Mouse (Mus musculus) splenic B cell, adult 2 months (primary cell): ENCODE measurements around the gene Stxbp2.

Experiments used
- DNase-seq: peaks from one replicate; pipeline ENCODE4 v3.0.0-alpha.2; 2011; ENCODE audit warnings: low read depth, low spot score
- H3K27me3 ChIP-seq: 2 replicates; pipeline ENCODE4 v1.6.1; 2012; ENCODE audit warnings: mild to moderate bottlenecking, low read length, moderate library complexity, mixed read lengths; ENCODE audit not compliant: control insufficient read depth, poor library complexity, insufficient read depth, severe bottlenecking
- H3K36me3 ChIP-seq: 2 replicates; pipeline ENCODE4 v1.6.1; 2012; ENCODE audit warnings: mild to moderate bottlenecking, low read length, moderate library complexity, mixed read lengths; ENCODE audit not compliant: control insufficient read depth, poor library complexity, insufficient read depth, severe bottlenecking

The Stxbp2 gene

DNA sequence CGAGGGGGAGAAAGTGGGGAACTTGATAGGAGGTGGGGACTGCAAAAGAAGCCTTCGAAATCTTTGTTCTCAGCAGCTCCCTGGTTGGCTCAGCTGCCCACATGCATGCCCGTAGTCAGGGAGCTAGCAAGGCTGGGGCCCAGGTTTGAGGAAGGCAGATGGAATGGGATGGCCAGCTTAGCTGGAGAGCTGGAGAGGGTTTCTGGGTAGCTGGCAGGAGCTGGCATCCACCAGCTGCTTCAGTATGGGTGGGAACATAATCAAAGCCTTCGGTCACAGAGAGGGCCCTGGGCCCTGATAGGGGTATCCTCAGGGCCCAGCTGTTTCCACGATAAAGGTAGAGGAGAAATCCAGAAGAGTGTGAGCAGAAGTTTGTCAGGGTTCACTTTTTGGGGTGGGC, 51.7 kb downstream of the Stxbp2 start:
- Histone ChIP-seq H3K36me3 (peaks cover 21% of the 10 kb centered on the region), H3K27me3 (no peaks in the 10 kb centered on the region)
- no peak for DNase-seq

GRCm38 (mm10) chr8:3683408-3684176, 52.8 kb downstream of the Stxbp2 start:
- DNase-seq: no peak
- Histone ChIP-seq H3K27me3 (no peaks in the 10 kb centered on the region), H3K36me3 (peaks cover 23% of the 10 kb centered on the region)

DNA sequence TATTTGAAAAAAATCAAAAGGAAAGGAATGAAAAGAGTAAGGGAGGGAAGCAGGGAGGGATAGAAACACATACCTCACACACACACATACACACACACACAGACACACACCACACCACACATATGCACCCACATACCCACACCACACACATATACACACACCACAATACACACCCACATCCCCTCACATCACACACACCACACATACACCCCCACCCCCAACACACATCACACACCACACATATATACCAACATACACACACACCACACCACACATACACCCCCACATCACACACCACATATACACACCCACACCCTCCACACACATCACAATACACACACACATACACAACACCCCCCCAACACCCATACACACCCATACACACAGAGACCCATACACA, 53.8 kb downstream of the Stxbp2 start:
- Histone ChIP-seq H3K27me3 (no peaks in the 10 kb centered on the region), H3K36me3 (peaks cover 21% of the 10 kb centered on the region)
- DNase-seq: no peak

GRCm38 (mm10) chr8:3685422-3685821, 54.7 kb downstream of the Stxbp2 start:
- no peaks in the 10 kb centered on the region for H3K27me3 ChIP-seq
- H3K36me3 ChIP-seq: peaks cover 16% of the 10 kb centered on the region
- DNase-seq: peak; percentile 34

GRCm38 (mm10) chr8:3687537-3687936, 56.8 kb downstream of the Stxbp2 start:
- peak; percentile 56 for DNase-seq
- peaks cover 16% of the 10 kb centered on the region for H3K36me3 ChIP-seq
- H3K27me3 ChIP-seq: no peaks in the 10 kb centered on the region

DNA sequence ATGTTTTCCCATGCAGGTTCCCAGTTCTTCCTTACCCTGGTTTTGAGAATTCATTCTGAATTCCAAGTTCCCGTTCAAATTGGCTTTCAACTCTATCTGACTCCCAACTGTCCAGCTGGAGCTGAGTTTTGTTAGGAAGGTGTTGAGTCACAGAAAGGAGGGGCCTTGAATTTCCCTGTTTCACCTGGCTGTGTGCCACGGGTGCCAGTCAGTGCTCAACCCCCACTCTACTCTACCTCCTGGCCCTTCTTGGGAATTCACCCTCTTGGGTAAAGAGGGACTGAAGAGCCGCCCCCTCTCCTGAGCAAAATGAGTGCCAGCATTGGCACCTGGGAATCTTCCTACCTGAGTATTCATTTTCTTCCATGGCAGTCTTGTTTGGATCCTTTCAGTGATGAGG, 60.0 kb downstream of the Stxbp2 start:
- no peak for DNase-seq
- Histone ChIP-seq H3K27me3 (no peaks in the 10 kb centered on the region), H3K36me3 (peaks cover 11% of the 10 kb centered on the region)
